ENCODE assay signal across 23 mouse cellular contexts in the genomic region with DNA sequence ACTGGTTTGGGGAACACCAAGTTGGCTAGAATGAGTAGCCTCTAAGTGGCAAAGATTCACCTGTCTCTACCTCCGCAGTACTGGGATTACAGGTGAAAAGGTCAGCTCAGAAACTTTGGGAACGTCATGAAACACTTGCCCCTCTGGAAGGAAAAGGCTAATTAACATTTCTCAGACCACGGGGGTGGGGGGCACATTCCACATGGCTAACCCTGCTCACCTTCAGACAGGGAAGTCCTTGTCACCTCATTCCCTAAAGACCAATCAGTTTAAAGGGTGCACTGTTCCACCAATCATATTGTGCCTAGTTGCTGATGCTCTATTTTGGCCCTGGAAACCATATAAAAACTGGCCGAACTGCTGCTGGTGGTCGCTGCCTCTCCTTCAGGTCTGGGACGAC. TPM values are rescaled to one million over a fixed set of nuclear protein-coding genes. Genes with fewer than 3 reads are reported as not detected.
A peak's percentile ranks its signal among the peaks of the same experiment; 100 is the strongest.
DNase-seq lines count a peak whose midpoint lies in the region; ATAC-seq and TF ChIP-seq lines count a peak whose summit lies in the region.
"Had no signal": no experiment of that assay in that cellular context is flagged by ENCODE, and none has a peak within 500 bp of the region (broad histone marks: within the 10 kb centered on the region; RNA-seq: fewer than 3 reads in every experiment).

No protein-coding gene starts in this region.

- TF ChIP-seq CTCF in E14TG2a.4 (conservative IDR thresholded peaks at IDR 0.05; ENCODE audit: low read length) (no peak), ES-Bruce4 (IDR thresholded peaks at IDR 0.05; ENCODE audit: low read depth, low read length) (no peak)

- TF ChIP-seq EP300 in ES-Bruce4 (IDR thresholded peaks at IDR 0.05; ENCODE audit: insufficient read depth, low read depth, low read length): peak; percentile 45; the same call in 1 of the 2 replicates

- ATAC-seq in forebrain, embryonic 12.5 days (ENCODE audit: low FRiP score): no peak
- ATAC-seq: activated CD4-positive, CD25-positive, alpha-beta regulatory T cell, adult 4 months; forebrain, embryonic 13.5 days; forebrain, embryonic 15.5 days; forebrain, postnatal 0 days had no signal

- H3K36me3 ChIP-seq in E14TG2a.4 (ENCODE audit: insufficient read depth, low read length) (peaks cover 7% of the 10 kb centered on the region; the same call in 1 of the 2 replicates), ES-Bruce4 (ENCODE audit: control insufficient read depth, insufficient read depth, low read length, poor library complexity, severe bottlenecking) (no peaks in the 10 kb centered on the region), ES-E14 (ENCODE audit: control insufficient read depth, insufficient read depth, low read length, poor library complexity, severe bottlenecking) (no peaks in the 10 kb centered on the region)
- H3K36me3 ChIP-seq in forebrain, embryonic 12.5 days (replicated peaks): no peaks in the 10 kb centered on the region
- H3K36me3 ChIP-seq: embryonic facial prominence, embryonic 13.5 days; embryonic facial prominence, embryonic 15.5 days; forebrain, embryonic 10.5 days; forebrain, embryonic 15.5 days had no signal

- no peak overlapping the region for H3K4me2 ChIP-seq in forebrain, embryonic 12.5 days
- H3K4me2 ChIP-seq: embryonic facial prominence, embryonic 13.5 days; embryonic facial prominence, embryonic 15.5 days; forebrain, embryonic 13.5 days; forebrain, embryonic 15.5 days had no signal

- TF ChIP-seq POLR2A in ES-Bruce4 (IDR thresholded peaks at IDR 0.05; ENCODE audit: insufficient read depth, low read length): no peak

- H3K27ac ChIP-seq in ES-Bruce4 (ENCODE audit: insufficient read depth, low read length) (peak overlapping the region; percentile 57), ES-E14 (ENCODE audit: insufficient read depth, low read depth, low read length, poor library complexity, severe bottlenecking) (peak overlapping the region; percentile 53; the same call in 1 of the 2 replicates)
- no peak overlapping the region for H3K27ac ChIP-seq in forebrain, embryonic 12.5 days
- H3K27ac ChIP-seq: embryonic facial prominence, embryonic 13.5 days; embryonic facial prominence, embryonic 15.5 days; forebrain, embryonic 10.5 days; forebrain, embryonic 13.5 days; forebrain, embryonic 15.5 days had no signal

- H3K9me3 ChIP-seq in E14TG2a.4 (ENCODE audit: low read length): peaks cover 18% of the 10 kb centered on the region
- H3K9me3 ChIP-seq in ES-Bruce4 (replicated peaks; ENCODE audit: control insufficient read depth, insufficient read depth, low read length, poor library complexity, severe bottlenecking): no peaks in the 10 kb centered on the region
- H3K9me3 ChIP-seq in ES-E14 (ENCODE audit: control insufficient read depth, insufficient read depth, low read depth, low read length): no peaks in the 10 kb centered on the region
- H3K9me3 ChIP-seq in forebrain, embryonic 12.5 days: no peaks in the 10 kb centered on the region
- H3K9me3 ChIP-seq: embryonic facial prominence, embryonic 13.5 days; embryonic facial prominence, embryonic 15.5 days; forebrain, embryonic 10.5 days; forebrain, embryonic 13.5 days; forebrain, embryonic 15.5 days had no signal

- WGBS in forebrain, embryonic 12.5 days: 66% methylated on average over 6 of the region's 6 CpGs

- H3K4me3 ChIP-seq in E14TG2a.4 (replicated peaks; ENCODE audit: low read length) (peak overlapping the region; percentile 84), ES-Bruce4 (ENCODE audit: low read depth, low read length) (no peak overlapping the region), ES-E14 (ENCODE audit: insufficient read depth in 1 of 2, low read depth in 1 of 2, low read length in 2 of 2, poor library complexity in 1 of 2, severe bottlenecking in 1 of 2) (no peak overlapping the region)
- H3K4me3 ChIP-seq in forebrain, embryonic 12.5 days (replicated peaks): no peak overlapping the region
- H3K4me3 ChIP-seq: embryonic facial prominence, embryonic 13.5 days; embryonic facial prominence, embryonic 15.5 days; erythroblast, embryonic 14.5 days; forebrain, embryonic 10.5 days; forebrain, embryonic 13.5 days; forebrain, embryonic 15.5 days had no signal

- H3K27me3 ChIP-seq in E14TG2a.4 (ENCODE audit: insufficient read depth, low read length): no peaks in the 10 kb centered on the region
- no peaks in the 10 kb centered on the region for H3K27me3 ChIP-seq in ES-Bruce4 (ENCODE audit: control insufficient read depth, insufficient read depth, low read length, poor library complexity, severe bottlenecking)
- H3K27me3 ChIP-seq in forebrain, embryonic 12.5 days: no peaks in the 10 kb centered on the region
- H3K27me3 ChIP-seq: embryonic facial prominence, embryonic 13.5 days; embryonic facial prominence, embryonic 15.5 days; forebrain, embryonic 13.5 days; forebrain, embryonic 15.5 days had no signal

- in situ Hi-C loops in ES-E14 (cut with MboI; ENCODE audit: low sequenced_read_pairs in 2 of 2, unreplicated experiment in 2 of 2): no loop called here

- DNase-seq in ES-E14 (ENCODE audit: low read depth, low spot score): no peak
- no peak for DNase-seq in adrenal gland, postnatal 14 days
- DNase-seq in left cerebral cortex, postnatal 14 days (ENCODE audit: low spot score in 2 of 2): no peak
- DNase-seq: adrenal gland, adult 8-10 months; adrenal gland, postnatal 25 days; cerebellum, adult 11 months; cerebellum, adult 18-20 months; cerebellum, adult 8-10 months; cerebellum, adult 9-11 months; cerebellum, postnatal 14 days; cerebellum, postnatal 36 days; embryo, embryonic 11 days; forebrain, postnatal 0 days had no signal

- peak overlapping the region; percentile 64; the same call in 1 of the 2 replicates for H3K9ac ChIP-seq in ES-Bruce4 (ENCODE audit: low read depth, poor library complexity, severe bottlenecking)
- H3K9ac ChIP-seq in ES-E14 (ENCODE audit: insufficient read depth, low read depth, low read length, poor library complexity, severe bottlenecking): peak overlapping the region; percentile 5; the same call in 1 of the 2 replicates
- no peak overlapping the region for H3K9ac ChIP-seq in forebrain, embryonic 12.5 days
- H3K9ac ChIP-seq: embryonic facial prominence, embryonic 13.5 days; embryonic facial prominence, embryonic 15.5 days; forebrain, embryonic 13.5 days; forebrain, embryonic 15.5 days; forebrain, postnatal 0 days had no signal

- intact Hi-C loops in left cerebral cortex, postnatal 14 days (cut with DNase I): loop anchor here (5.0 to 10.0 kb wide), 2 partner anchors 96 to 724 kb away; no protein-coding TSS in a partner anchor

- H3K4me1 ChIP-seq in E14TG2a.4 (replicated peaks; ENCODE audit: low read depth, low read length): peaks cover 94% of the 10 kb centered on the region
- H3K4me1 ChIP-seq in ES-Bruce4 (ENCODE audit: control insufficient read depth, insufficient read depth, low read length): peaks cover 8% of the 10 kb centered on the region
- H3K4me1 ChIP-seq in ES-E14 (ENCODE audit: control insufficient read depth in 2 of 2, insufficient read depth in 2 of 2, low read length in 2 of 2, poor library complexity in 1 of 2): peaks cover 4 to 10% of the 10 kb centered on the region in 2 experiments; a peak in 3 of 4 replicates
- H3K4me1 ChIP-seq in forebrain, embryonic 12.5 days: peaks cover 18% of the 10 kb centered on the region
- H3K4me1 ChIP-seq: forebrain, embryonic 15.5 days had no signal

TF ChIP-seq in ES-E14, 5 proteins besides CTCF, POLR2A, EP300 and RAD21:
- TF ChIP-seq ZNF384 (IDR thresholded peaks at IDR 0.05; ENCODE audit: low read depth, low read length) (no peak), MAFK (IDR thresholded peaks at IDR 0.05; ENCODE audit: insufficient read depth, low read depth, low read length) (no peak), HCFC1 (IDR thresholded peaks at IDR 0.05; ENCODE audit: borderline replicate concordance, insufficient read depth, low read length) (no peak), CHD2 (IDR thresholded peaks at IDR 0.05; ENCODE audit: low read depth, low read length) (no peak), ZC3H11A (IDR thresholded peaks at IDR 0.05; ENCODE audit: borderline replicate concordance, low read depth, low read length) (no peak)

RNA-seq across cellular contexts. Expression of a gene that starts 3.9 kb away (rescaled TPM):
- polyA plus RNA-seq in ES-Bruce4 (2011; ENCODE audit: insufficient read depth, insufficient read length, low read depth, missing spikeins): 54.0 and 61.1 TPM in 2 replicates
- 83.0 and 103 TPM in 2 replicates for total RNA-seq in ES-E14 (2012; rRNA removed)
- total RNA-seq in adrenal gland, postnatal 14 days (2021): 39.5 and 42.3 TPM in 2 replicates
- polyA plus RNA-seq in forebrain, embryonic 12.5 days (2016; fragmentation: Nextera tagmentation; extraction: Ambion mirVana): 91.2 and 91.3 TPM in 2 replicates
- 10 to 100 TPM; 31.9 to 34.2 TPM for total RNA-seq in left cerebral cortex, postnatal 14 days (2021)
